ENCODE assay signal across 18 mouse cellular contexts in the genomic region with DNA sequence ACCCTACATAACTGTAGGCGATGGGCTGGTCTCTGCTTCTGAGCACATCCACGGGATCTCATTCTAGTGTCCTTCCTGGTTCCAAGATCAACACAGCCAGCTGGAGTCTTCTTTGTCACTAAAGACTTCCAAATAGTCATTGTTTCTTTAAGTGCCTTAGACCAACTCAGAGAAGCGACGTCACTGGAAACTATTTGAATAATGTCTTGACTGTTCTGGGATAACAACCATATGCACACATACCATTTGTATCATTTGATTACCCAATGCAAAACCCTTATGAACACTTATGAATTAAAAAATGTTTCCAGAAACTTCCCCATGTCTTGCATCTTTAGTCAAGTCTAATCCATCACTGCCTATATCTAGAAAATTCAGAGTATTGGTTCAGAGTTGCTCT.
"Had no signal": no experiment of that assay in that cellular context is flagged by ENCODE, and none has a peak within 500 bp of the region (broad histone marks: within the 10 kb centered on the region; RNA-seq: fewer than 3 reads in every experiment).

No protein-coding gene starts in this region.

- H3K4me2 ChIP-seq: midbrain, embryonic 12.5 days; neural tube, embryonic 13.5 days; neural tube, embryonic 15.5 days had no signal

- ATAC-seq: midbrain, embryonic 16.5 days had no signal

- H3K27me3 ChIP-seq: midbrain, embryonic 12.5 days; neural tube, embryonic 13.5 days; neural tube, embryonic 15.5 days had no signal

- DNase-seq: lung, adult 18-20 months; lung, postnatal 14 days; lung, postnatal 4 days; midbrain, embryonic 14.5 days; retina, postnatal 1 day; right cerebral cortex, adult 18-20 months; right cerebral cortex, postnatal 25 days; right cerebral cortex, postnatal 4 days; spleen, adult 18-20 months; thymus, adult 18-20 months; thymus, postnatal 14 days; thymus, postnatal 36 days had no signal

- H3K9ac ChIP-seq: midbrain, embryonic 12.5 days; neural tube, embryonic 13.5 days; neural tube, embryonic 15.5 days had no signal

- H3K36me3 ChIP-seq: midbrain, embryonic 12.5 days; neural tube, embryonic 13.5 days; neural tube, embryonic 15.5 days had no signal

- H3K27ac ChIP-seq: midbrain, embryonic 10.5 days; midbrain, embryonic 12.5 days; neural tube, embryonic 13.5 days; neural tube, embryonic 15.5 days had no signal

- H3K9me3 ChIP-seq: midbrain, embryonic 10.5 days; midbrain, embryonic 12.5 days; neural tube, embryonic 13.5 days; neural tube, embryonic 15.5 days had no signal

- H3K4me3 ChIP-seq: midbrain, embryonic 10.5 days; midbrain, embryonic 12.5 days; myocyte; neural tube, embryonic 13.5 days; neural tube, embryonic 15.5 days had no signal
